Mouse (Mus musculus) limb, embryonic 14.5 days (tissue): Measurements from ENCODE around the gene Ppia. TPM values are rescaled to one million over a fixed set of nuclear protein-coding genes. Genes with fewer than 3 reads are reported as not detected.
A peak's percentile ranks its signal among the peaks of the same experiment; 100 is the strongest.
"Not testable (repeated sequence)": the region's sequence is repeated elsewhere in the genome, so short reads cannot be mapped to it uniquely, and the experiment has no call there.

Experiments
- ATAC-seq: fragments of 200-750 bp; cut with Nextera tagmentation; 2 replicates; pipeline ENCODE4 v1.8.0; 2017; ENCODE audit warnings: low read depth, moderate number of reproducible peaks, moderate TSS enrichment; ENCODE audit not compliant: low FRiP score
- DNase-seq: peaks from one replicate; pipeline ENCODE4 v3.0.0-alpha.2; 2015; ENCODE audit warnings: low spot score
- H3K27ac ChIP-seq: fragments of 300-500 bp; sonication (generic); replicated peaks from 2 replicates; pipeline ENCODE4 v1.5.1; 2014; ENCODE audit warnings: low read depth, mild to moderate bottlenecking, low read length, moderate library complexity, mixed read lengths
- H3K27me3 ChIP-seq: fragments of 300-500 bp; sonication (generic); 2 replicates; pipeline ENCODE4 v1.6.1; 2014; ENCODE audit warnings: low read length, mixed read lengths; ENCODE audit not compliant: control insufficient read depth, insufficient read depth
- H3K36me3 ChIP-seq: fragments of 300-500 bp; sonication (generic); 2 replicates; pipeline ENCODE4 v1.6.1; 2014; ENCODE audit warnings: mild to moderate bottlenecking, low read length, moderate library complexity, mixed read lengths; ENCODE audit not compliant: control insufficient read depth, insufficient read depth
- H3K4me1 ChIP-seq: fragments of 300-500 bp; sonication (generic); 2 replicates; pipeline ENCODE4 v1.6.1; 2014; ENCODE audit warnings: antibody characterized with exemption, low read length, mixed read lengths; ENCODE audit not compliant: control insufficient read depth, insufficient read depth
- H3K4me2 ChIP-seq: fragments of 300-500 bp; sonication (generic); replicated peaks from 2 replicates; pipeline ENCODE4 v1.6.1; 2014; ENCODE audit warnings: low read depth, mild to moderate bottlenecking, low read length, moderate library complexity; ENCODE audit not compliant: severe bottlenecking
- H3K4me3 ChIP-seq: fragments of 300-500 bp; sonication (generic); replicated peaks from 2 replicates; pipeline ENCODE4 v1.5.1; 2014; ENCODE audit warnings: low read length
- H3K9ac ChIP-seq: fragments of 300-500 bp; sonication (generic); 2 replicates; pipeline ENCODE4 v1.6.1; 2014; ENCODE audit warnings: mild to moderate bottlenecking, low read depth, low read length, moderate library complexity; ENCODE audit not compliant: severe bottlenecking
- H3K9me3 ChIP-seq: fragments of 300-500 bp; sonication (generic); 2 replicates; pipeline ENCODE4 v1.6.1; 2016; ENCODE audit warnings: low read length; ENCODE audit not compliant: control insufficient read depth
- POLR2A ChIP-seq: fragments of 200-500 bp; IDR thresholded peaks from 2 replicates; pipeline ENCODE4 v1.8.0; 2012; ENCODE audit warnings: inconsistent platforms, mild to moderate bottlenecking, moderate library complexity, borderline replicate concordance; ENCODE audit not compliant: insufficient read depth, insufficient read length; ENCODE audit errors: extremely low read depth
- WGBS: fragments of 180-500 bp; shearing (Covaris S2); extraction: QIAGEN DNeasy Blood & Tissue Kit; methylation state at CpG from one replicate; pipeline ENCODE4 v1.1.7; 2014; 5-methylcytosine and 5-hydroxymethylcytosine counted together
- polyA plus RNA-seq, 2 experiments: library from polyadenylated mRNA; depleted of rRNA in 1 of 2; stranded (reverse) in 1 of 2; unstranded in 1 of 2; fragments of >200 nt; fragmentation: Nextera tagmentation in 1 of 2; extraction: Ambion mirVana in 1 of 2; gene quantifications; 2 replicates each; pipeline versions ENCODE4 v1.2.1 to v1.2.3; 2012 to 2014

Ppia gene
- polyA plus RNA-seq, 2 experiments = 3,384 to 4,744 TPM

GRCm38 (mm10) chr11:6405591-6406081, 9.6 kb upstream of the Ppia start:
- no peak overlapping the region; the same call in 1 of the 2 replicates for H3K4me2 ChIP-seq
- no peaks in the 10 kb centered on the region for H3K27me3 ChIP-seq
- peaks cover 29% of the 10 kb centered on the region for H3K4me1 ChIP-seq
- no peak overlapping the region for H3K4me3 ChIP-seq
- 29% methylated on average over 4 of the region's 4 CpGs for WGBS
- H3K36me3 ChIP-seq = peaks cover 49% of the 10 kb centered on the region
- peak overlapping the region; percentile 90 for H3K27ac ChIP-seq
- ATAC-seq (peak; percentile 73), DNase-seq (peak; percentile 67)
- peak overlapping the region; percentile 21; the same call in 1 of the 2 replicates for H3K9ac ChIP-seq
- H3K9me3 ChIP-seq = no peaks in the 10 kb centered on the region
- TF ChIP-seq POLR2A = no peak

- ATAC-seq (peak; percentile 61), DNase-seq (peak; percentile 84)
- Histone ChIP-seq H3K4me1 (peaks cover 29% of the 10 kb centered on the region), H3K4me2 (peak overlapping the region; percentile 36), H3K9me3 (no peaks in the 10 kb centered on the region), H3K36me3 (peaks cover 41% of the 10 kb centered on the region), H3K9ac (peak overlapping the region; percentile 41; the same call in 1 of the 2 replicates), H3K4me3 (no peak overlapping the region), H3K27ac (peak overlapping the region; percentile 90), H3K27me3 (no peaks in the 10 kb centered on the region)
- TF ChIP-seq POLR2A = no peak
- 21% methylated on average over 14 of the region's 14 CpGs for WGBS
These were observed 8.7 kb upstream of the Ppia start for GRCm38 (mm10) chr11:6406251-6407161.

GRCm38 (mm10) chr11:6407162-6407621, 8.1 kb upstream of the Ppia start:
- H3K4me2 ChIP-seq = no peak overlapping the region

GRCm38 (mm10) chr11:6410050-6410602, 5.1 kb upstream of the Ppia start:
- no peak overlapping the region for H3K9ac ChIP-seq
- ATAC-seq (no peak), DNase-seq (no peak)
- no peak for TF ChIP-seq POLR2A
- no peak overlapping the region for H3K4me2 ChIP-seq
- no peaks in the 10 kb centered on the region for H3K9me3 ChIP-seq
- H3K4me3 ChIP-seq = no peak overlapping the region
- peaks cover 29% of the 10 kb centered on the region for H3K4me1 ChIP-seq
- 47% methylated on average over 5 of the region's 5 CpGs for WGBS
- H3K27me3 ChIP-seq = no peaks in the 10 kb centered on the region
- H3K27ac ChIP-seq = no peak overlapping the region
- H3K36me3 ChIP-seq = peaks cover 5% of the 10 kb centered on the region; the same call in 1 of the 2 replicates

More at GRCm38 (mm10) chr11:6407162-6407621, 8.1 kb upstream of the Ppia start:
- Histone ChIP-seq H3K27ac (peak overlapping the region; percentile 90; the same call in 1 of the 2 replicates), H3K9me3 (no peaks in the 10 kb centered on the region), H3K9ac (no peak overlapping the region), H3K36me3 (peaks cover 34% of the 10 kb centered on the region), H3K27me3 (no peaks in the 10 kb centered on the region), H3K4me3 (no peak overlapping the region), H3K4me1 (peaks cover 29% of the 10 kb centered on the region)
- 70% methylated on average over 3 of the region's 3 CpGs for WGBS
- ATAC-seq = no peak
- no peak for DNase-seq
- TF ChIP-seq POLR2A = no peak

GRCm38 (mm10) chr11:6410755-6411154, 4.5 kb upstream of the Ppia start:
- not testable (repeated sequence) for ATAC-seq, H3K27me3 ChIP-seq, H3K27ac ChIP-seq, H3K9me3 ChIP-seq, H3K9ac ChIP-seq, H3K4me2 ChIP-seq, H3K36me3 ChIP-seq, DNase-seq, H3K4me3 ChIP-seq
- peaks cover 23% of the 10 kb centered on the region for H3K4me1 ChIP-seq
- WGBS = 89% methylated on average over 5 of the region's 5 CpGs
